Mouse (Mus musculus): ENCODE results near the gene Ano5. TPM values are rescaled to one million over a fixed set of nuclear protein-coding genes. Genes with fewer than 3 reads are reported as not detected.

Ano5 gene
- polyA plus RNA-seq, 1 experiment from 2014 or later, result 0.27 TPM

- 37% methylated on average over 5 of the region's 5 CpGs for WGBS
- no peak overlapping the region for H3K27ac ChIP-seq (ENCODE audit: low read length)
- H3K27me3 ChIP-seq (ENCODE audit: control insufficient read depth, insufficient read depth, low read length), result no peaks in the 10 kb centered on the region
- no peak overlapping the region for H3K4me3 ChIP-seq (ENCODE audit: low read depth, low read length)
- no peak overlapping the region for H3K9ac ChIP-seq (replicated peaks; ENCODE audit: low read depth, low read length)
- ATAC-seq (ENCODE audit: insufficient number of reproducible peaks, insufficient read depth, low FRiP score, low read depth), result no peak
- H3K9me3 ChIP-seq (ENCODE audit: control insufficient read depth, low read depth, low read length), result no peaks in the 10 kb centered on the region
- no peak overlapping the region for H3K4me2 ChIP-seq (replicated peaks; ENCODE audit: low read depth, low read length)
- no peaks in the 10 kb centered on the region for H3K4me1 ChIP-seq (ENCODE audit: control insufficient read depth, insufficient read depth, low read length)
- no peaks in the 10 kb centered on the region for H3K36me3 ChIP-seq (ENCODE audit: control insufficient read depth, insufficient read depth, low read length)
Measured at GRCm38 (mm10) chr7:51614404-51614803, 103.6 kb downstream of the Ano5 start.

GRCm38 (mm10) chr7:51617941-51618340, 107.1 kb downstream of the Ano5 start:
- no peak overlapping the region for H3K4me3 ChIP-seq (ENCODE audit: low read depth, low read length)
- no peak overlapping the region for H3K4me2 ChIP-seq (replicated peaks; ENCODE audit: low read depth, low read length)
- no peaks in the 10 kb centered on the region for H3K4me1 ChIP-seq (ENCODE audit: control insufficient read depth, insufficient read depth, low read length)
- peaks cover 14% of the 10 kb centered on the region for H3K27me3 ChIP-seq (ENCODE audit: control insufficient read depth, insufficient read depth, low read length)
- H3K9me3 ChIP-seq (ENCODE audit: control insufficient read depth, low read depth, low read length), result no peaks in the 10 kb centered on the region
- H3K27ac ChIP-seq (ENCODE audit: low read length), result no peak overlapping the region
- no peak overlapping the region for H3K9ac ChIP-seq (replicated peaks; ENCODE audit: low read depth, low read length)
- H3K36me3 ChIP-seq (ENCODE audit: control insufficient read depth, insufficient read depth, low read length), result no peaks in the 10 kb centered on the region
- no peak for ATAC-seq (ENCODE audit: insufficient number of reproducible peaks, insufficient read depth, low FRiP score, low read depth)

DNA sequence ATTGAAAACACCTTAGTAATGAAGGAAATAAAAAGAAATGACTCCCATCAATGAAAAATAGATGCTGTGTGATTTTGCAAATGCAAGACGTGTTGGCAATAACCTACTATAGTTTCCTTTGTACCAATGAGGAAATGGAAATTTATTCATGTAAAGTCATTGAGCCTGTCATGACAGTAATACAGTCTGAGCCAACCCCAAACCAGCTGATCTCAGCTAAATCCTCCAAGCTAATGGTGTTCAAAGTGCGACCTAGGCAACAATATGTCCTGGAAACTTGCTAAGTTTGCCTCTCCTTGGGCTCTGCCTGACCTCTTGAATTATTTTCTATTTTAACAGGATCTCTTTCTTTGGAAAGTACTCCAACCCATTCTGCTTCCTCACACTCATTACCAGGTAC, 107.6 kb downstream of the Ano5 start:
- Histone ChIP-seq H3K36me3 (ENCODE audit: control insufficient read depth, insufficient read depth, low read length) (no peaks in the 10 kb centered on the region), H3K27me3 (ENCODE audit: control insufficient read depth, insufficient read depth, low read length) (peaks cover 14% of the 10 kb centered on the region), H3K4me2 (replicated peaks; ENCODE audit: low read depth, low read length) (no peak overlapping the region), H3K9ac (replicated peaks; ENCODE audit: low read depth, low read length) (no peak overlapping the region), H3K27ac (ENCODE audit: low read length) (no peak overlapping the region), H3K4me3 (ENCODE audit: low read depth, low read length) (no peak overlapping the region), H3K4me1 (ENCODE audit: control insufficient read depth, insufficient read depth, low read length) (no peaks in the 10 kb centered on the region), H3K9me3 (ENCODE audit: control insufficient read depth, low read depth, low read length) (no peaks in the 10 kb centered on the region)
- WGBS, result 31% methylated on average over 2 of the region's 2 CpGs
- ATAC-seq (ENCODE audit: insufficient number of reproducible peaks, insufficient read depth, low FRiP score, low read depth), result no peak

DNA sequence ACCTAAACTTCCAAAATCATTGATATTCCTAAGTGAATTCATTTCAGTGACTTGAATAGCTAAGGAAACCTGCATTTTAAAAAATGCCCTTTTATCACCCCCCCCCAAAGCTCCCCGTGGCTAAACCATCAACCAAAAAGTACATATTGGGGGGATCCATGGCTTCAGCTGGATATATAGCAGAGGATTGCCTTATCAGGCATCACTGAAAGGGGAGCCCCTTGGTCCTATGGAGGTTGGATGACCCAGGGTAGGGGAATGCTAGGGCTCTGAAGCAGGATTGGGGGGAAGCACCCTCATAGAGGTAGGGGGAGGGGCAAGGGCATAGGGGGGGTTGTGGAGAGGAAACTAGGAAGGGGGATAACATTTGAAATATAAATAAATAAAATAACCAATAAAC, 109.1 kb downstream of the Ano5 start:
- peaks cover 26% of the 10 kb centered on the region for H3K27me3 ChIP-seq (ENCODE audit: control insufficient read depth, insufficient read depth, low read length)

GRCm38 (mm10) chr7:51621694-51622145, 110.9 kb downstream of the Ano5 start, which contains the start of gene Slc17a6:
Slc17a6 (plus strand) TSS chr7:51622006.
- Histone ChIP-seq H3K27me3 (ENCODE audit: control insufficient read depth, insufficient read depth, low read length) (peaks cover 31% of the 10 kb centered on the region), H3K4me1 (ENCODE audit: control insufficient read depth, insufficient read depth, low read length) (no peaks in the 10 kb centered on the region), H3K4me2 (replicated peaks; ENCODE audit: low read depth, low read length) (no peak within 1 kb of the TSS), H3K4me3 (ENCODE audit: low read depth, low read length) (no peak within 1 kb of the TSS), H3K27ac (ENCODE audit: low read length) (no peak within 1 kb of the TSS), H3K9ac (replicated peaks; ENCODE audit: low read depth, low read length) (no peak within 1 kb of the TSS), H3K9me3 (ENCODE audit: control insufficient read depth, low read depth, low read length) (no peaks in the 10 kb centered on the region), H3K36me3 (ENCODE audit: control insufficient read depth, insufficient read depth, low read length) (no peaks in the 10 kb centered on the region)
- under 1% methylated on average over 23 of the region's 23 CpGs for WGBS
- ATAC-seq (ENCODE audit: insufficient number of reproducible peaks, insufficient read depth, low FRiP score, low read depth), result no peak

More for the DNA sequence above, 109.1 kb downstream of the Ano5 start:
- Histone ChIP-seq H3K4me1 (ENCODE audit: control insufficient read depth, insufficient read depth, low read length) (no peaks in the 10 kb centered on the region), H3K27ac (ENCODE audit: low read length) (no peak overlapping the region), H3K36me3 (ENCODE audit: control insufficient read depth, insufficient read depth, low read length) (no peaks in the 10 kb centered on the region), H3K4me3 (ENCODE audit: low read depth, low read length) (no peak overlapping the region), H3K9ac (replicated peaks; ENCODE audit: low read depth, low read length) (no peak overlapping the region), H3K9me3 (ENCODE audit: control insufficient read depth, low read depth, low read length) (no peaks in the 10 kb centered on the region), H3K4me2 (replicated peaks; ENCODE audit: low read depth, low read length) (no peak overlapping the region)
- no peak for ATAC-seq (ENCODE audit: insufficient number of reproducible peaks, insufficient read depth, low FRiP score, low read depth)
- WGBS, result 47% methylated on average over 1 of the region's 1 CpGs

DNA sequence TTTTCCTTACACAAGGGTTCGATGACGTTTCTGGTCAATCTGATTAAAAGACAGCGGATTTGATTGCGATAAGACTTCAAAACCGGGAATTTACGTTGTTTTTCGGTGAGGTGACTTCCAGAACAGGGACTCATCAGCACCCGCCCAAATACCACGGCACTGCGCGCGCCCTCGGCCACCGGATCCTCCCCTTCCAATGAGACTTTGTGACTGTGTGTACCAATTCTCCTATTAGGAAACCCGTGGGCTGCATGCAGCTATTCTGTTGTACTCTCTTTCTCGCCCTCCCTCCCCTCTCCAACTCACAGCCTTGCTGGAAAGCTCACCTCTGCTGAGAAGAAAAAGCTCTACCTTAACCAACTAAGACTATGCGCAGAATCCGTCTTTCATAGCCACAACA, 111.4 kb downstream of the Ano5 start:
- peaks cover 36% of the 10 kb centered on the region for H3K27me3 ChIP-seq (ENCODE audit: control insufficient read depth, insufficient read depth, low read length)

GRCm38 (mm10) chr7:51622666-51623065, 111.8 kb downstream of the Ano5 start:
- H3K36me3 ChIP-seq (ENCODE audit: control insufficient read depth, insufficient read depth, low read length), result no peaks in the 10 kb centered on the region

More for the DNA sequence above, 111.4 kb downstream of the Ano5 start:
- no peak overlapping the region for H3K4me3 ChIP-seq (ENCODE audit: low read depth, low read length)
- H3K9me3 ChIP-seq (ENCODE audit: control insufficient read depth, low read depth, low read length), result no peaks in the 10 kb centered on the region
- H3K9ac ChIP-seq (replicated peaks; ENCODE audit: low read depth, low read length), result no peak overlapping the region
- no peak for ATAC-seq (ENCODE audit: insufficient number of reproducible peaks, insufficient read depth, low FRiP score, low read depth)
- no peaks in the 10 kb centered on the region for H3K4me1 ChIP-seq (ENCODE audit: control insufficient read depth, insufficient read depth, low read length)
- no peak overlapping the region for H3K27ac ChIP-seq (ENCODE audit: low read length)
- H3K36me3 ChIP-seq (ENCODE audit: control insufficient read depth, insufficient read depth, low read length), result no peaks in the 10 kb centered on the region
- WGBS, result 2% methylated on average over 18 of the region's 18 CpGs
- no peak overlapping the region for H3K4me2 ChIP-seq (replicated peaks; ENCODE audit: low read depth, low read length)

GRCm38 (mm10) chr7:51624336-51624897, 113.6 kb downstream of the Ano5 start:
- ATAC-seq (ENCODE audit: insufficient number of reproducible peaks, insufficient read depth, low FRiP score, low read depth), result no peak
- Histone ChIP-seq H3K36me3 (ENCODE audit: control insufficient read depth, insufficient read depth, low read length) (no peaks in the 10 kb centered on the region), H3K27ac (ENCODE audit: low read length) (no peak overlapping the region), H3K9me3 (ENCODE audit: control insufficient read depth, low read depth, low read length) (no peaks in the 10 kb centered on the region), H3K4me3 (ENCODE audit: low read depth, low read length) (no peak overlapping the region), H3K4me2 (replicated peaks; ENCODE audit: low read depth, low read length) (no peak overlapping the region), H3K4me1 (ENCODE audit: control insufficient read depth, insufficient read depth, low read length) (no peaks in the 10 kb centered on the region), H3K9ac (replicated peaks; ENCODE audit: low read depth, low read length) (no peak overlapping the region), H3K27me3 (ENCODE audit: control insufficient read depth, insufficient read depth, low read length) (peaks cover 44% of the 10 kb centered on the region)
- 2% methylated on average over 4 of the region's 4 CpGs for WGBS

More at GRCm38 (mm10) chr7:51622666-51623065, 111.8 kb downstream of the Ano5 start:
- no peak overlapping the region for H3K4me2 ChIP-seq (replicated peaks; ENCODE audit: low read depth, low read length)
- H3K9me3 ChIP-seq (ENCODE audit: control insufficient read depth, low read depth, low read length), result no peaks in the 10 kb centered on the region
- H3K4me1 ChIP-seq (ENCODE audit: control insufficient read depth, insufficient read depth, low read length), result no peaks in the 10 kb centered on the region
- WGBS, result 4% methylated on average over 5 of the region's 5 CpGs
- no peak overlapping the region for H3K9ac ChIP-seq (replicated peaks; ENCODE audit: low read depth, low read length)
- no peak for ATAC-seq (ENCODE audit: insufficient number of reproducible peaks, insufficient read depth, low FRiP score, low read depth)
- H3K4me3 ChIP-seq (ENCODE audit: low read depth, low read length), result no peak overlapping the region
- peaks cover 39% of the 10 kb centered on the region for H3K27me3 ChIP-seq (ENCODE audit: control insufficient read depth, insufficient read depth, low read length)
- no peak overlapping the region for H3K27ac ChIP-seq (ENCODE audit: low read length)

DNA sequence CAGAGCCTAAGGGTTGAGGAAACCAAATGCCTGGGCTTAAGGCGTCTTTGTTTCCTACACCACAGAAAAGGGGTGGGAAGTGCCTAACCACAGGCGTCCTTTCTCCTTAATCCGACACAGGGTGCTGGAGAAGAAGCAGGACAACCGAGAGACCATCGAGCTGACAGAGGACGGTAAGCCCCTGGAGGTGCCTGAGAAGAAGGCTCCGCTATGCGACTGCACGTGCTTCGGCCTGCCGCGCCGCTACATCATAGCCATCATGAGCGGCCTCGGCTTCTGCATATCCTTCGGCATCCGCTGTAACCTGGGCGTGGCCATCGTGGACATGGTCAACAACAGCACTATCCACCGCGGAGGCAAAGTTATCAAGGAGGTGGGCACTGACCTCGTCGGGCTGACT, 114.3 kb downstream of the Ano5 start:
- H3K4me2 ChIP-seq (replicated peaks; ENCODE audit: low read depth, low read length), result no peak overlapping the region
- H3K36me3 ChIP-seq (ENCODE audit: control insufficient read depth, insufficient read depth, low read length), result no peaks in the 10 kb centered on the region
- no peak overlapping the region for H3K9ac ChIP-seq (replicated peaks; ENCODE audit: low read depth, low read length)
- no peak for ATAC-seq (ENCODE audit: insufficient number of reproducible peaks, insufficient read depth, low FRiP score, low read depth)
- no peak overlapping the region for H3K27ac ChIP-seq (ENCODE audit: low read length)
- H3K4me1 ChIP-seq (ENCODE audit: control insufficient read depth, insufficient read depth, low read length), result no peaks in the 10 kb centered on the region
- H3K9me3 ChIP-seq (ENCODE audit: control insufficient read depth, low read depth, low read length), result no peaks in the 10 kb centered on the region
- 2% methylated on average over 23 of the region's 23 CpGs for WGBS
- no peak overlapping the region for H3K4me3 ChIP-seq (ENCODE audit: low read depth, low read length)
- H3K27me3 ChIP-seq (ENCODE audit: control insufficient read depth, insufficient read depth, low read length), result peaks cover 49% of the 10 kb centered on the region

All from stomach, embryonic 14.5 days (tissue).